Mouse (Mus musculus) splenic B cell, adult 2 months (primary cell): ENCODE results near the gene 4930415O20Rik.
A peak's percentile ranks its signal among the peaks of the same experiment; 100 is the strongest.

Experiments used
- DNase-seq: peaks from one replicate; pipeline ENCODE4 v3.0.0-alpha.2; 2011; ENCODE audit warnings: low read depth, low spot score
- H3K27me3 ChIP-seq: 2 replicates; pipeline ENCODE4 v1.6.1; 2012; ENCODE audit warnings: mild to moderate bottlenecking, low read length, moderate library complexity, mixed read lengths; ENCODE audit not compliant: control insufficient read depth, poor library complexity, insufficient read depth, severe bottlenecking
- H3K36me3 ChIP-seq: 2 replicates; pipeline ENCODE4 v1.6.1; 2012; ENCODE audit warnings: mild to moderate bottlenecking, low read length, moderate library complexity, mixed read lengths; ENCODE audit not compliant: control insufficient read depth, poor library complexity, insufficient read depth, severe bottlenecking

Gene 4930415O20Rik

GRCm38 (mm10) chr15:98623361-98623821 is 52.6 kb downstream of the 4930415O20Rik start:
- Histone ChIP-seq H3K27me3 (peaks cover 1% of the 10 kb centered on the region; the same call in 1 of the 2 replicates), H3K36me3 (no peaks in the 10 kb centered on the region; the same call in 1 of the 2 replicates)
- no peak for DNase-seq

GRCm38 (mm10) chr15:98626078-98626477 is 55.3 kb downstream of the 4930415O20Rik start:
- DNase-seq: no peak

GRCm38 (mm10) chr15:98626487-98627212 is 55.8 kb downstream of the 4930415O20Rik start:
- DNase-seq: no peak
- H3K27me3 ChIP-seq: no peaks in the 10 kb centered on the region; the same call in 1 of the 2 replicates
- H3K36me3 ChIP-seq: no peaks in the 10 kb centered on the region; the same call in 1 of the 2 replicates

More at GRCm38 (mm10) chr15:98626078-98626477, 55.3 kb downstream of the 4930415O20Rik start:
- H3K36me3 ChIP-seq: no peaks in the 10 kb centered on the region; the same call in 1 of the 2 replicates
- H3K27me3 ChIP-seq: no peaks in the 10 kb centered on the region; the same call in 1 of the 2 replicates

- DNase-seq: no peak
- no peaks in the 10 kb centered on the region for H3K36me3 ChIP-seq
- no peaks in the 10 kb centered on the region; the same call in 1 of the 2 replicates for H3K27me3 ChIP-seq
Measured at GRCm38 (mm10) chr15:98628589-98629254, 57.9 kb downstream of the 4930415O20Rik start.

DNA sequence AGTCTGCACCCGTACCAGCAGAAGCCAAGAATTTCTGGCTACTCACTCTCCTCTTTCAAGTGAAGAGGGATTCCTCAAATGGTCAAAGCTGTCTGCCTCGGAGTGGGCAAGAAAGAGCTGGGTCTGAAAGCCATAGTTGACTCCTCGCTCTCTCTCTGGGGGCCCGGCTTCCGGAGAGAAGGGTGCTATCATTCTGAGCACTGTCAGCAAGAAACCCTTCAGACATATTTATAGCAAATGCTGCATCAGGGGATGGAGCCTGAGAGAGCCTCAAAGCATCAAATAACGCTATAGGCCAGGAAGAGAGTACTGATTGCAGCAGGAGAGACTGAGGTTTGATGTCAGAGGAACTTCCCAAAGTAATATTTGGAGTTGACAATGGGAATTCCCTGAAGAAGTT is 58.7 kb downstream of the 4930415O20Rik start:
- no peak for DNase-seq
- Histone ChIP-seq H3K36me3 (no peaks in the 10 kb centered on the region), H3K27me3 (no peaks in the 10 kb centered on the region; the same call in 1 of the 2 replicates)

- DNase-seq: no peak
- H3K36me3 ChIP-seq: no peaks in the 10 kb centered on the region
- no peaks in the 10 kb centered on the region; the same call in 1 of the 2 replicates for H3K27me3 ChIP-seq
Measured at GRCm38 (mm10) chr15:98630540-98630939, 59.7 kb downstream of the 4930415O20Rik start, which contains the start of gene Cacnb3. Gene Cacnb3, plus strand, starts transcription at chr15:98630840.

- H3K27me3 ChIP-seq: no peaks in the 10 kb centered on the region; the same call in 1 of the 2 replicates
- DNase-seq: peak; percentile 74
Measured at GRCm38 (mm10) chr15:98631493-98631892, 60.7 kb downstream of the 4930415O20Rik start.

GRCm38 (mm10) chr15:98632107-98632744 is 61.4 kb downstream of the 4930415O20Rik start:
- DNase-seq: no peak
- no peaks in the 10 kb centered on the region; the same call in 1 of the 2 replicates for H3K27me3 ChIP-seq

More at GRCm38 (mm10) chr15:98631493-98631892, 60.7 kb downstream of the 4930415O20Rik start:
- no peaks in the 10 kb centered on the region for H3K36me3 ChIP-seq

DNA sequence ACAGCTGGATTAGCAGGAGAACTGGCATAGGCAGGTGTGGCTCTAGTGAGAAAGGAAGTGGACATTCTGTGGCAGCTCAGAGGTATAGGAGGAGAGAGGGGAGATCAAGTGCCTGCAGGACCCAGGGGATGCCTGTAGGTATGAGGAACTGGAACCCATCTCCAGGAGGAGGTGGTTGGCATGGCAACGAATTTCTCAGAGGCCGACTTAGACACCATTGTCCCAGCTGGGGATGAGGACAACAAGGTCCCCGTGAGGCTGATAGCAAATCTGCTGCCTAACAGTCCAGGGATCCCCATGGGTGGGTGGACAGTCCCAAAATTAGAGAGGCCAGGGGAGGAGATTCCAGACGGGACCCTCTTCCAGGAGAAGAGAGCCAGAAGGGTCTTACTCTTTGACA is 62.1 kb downstream of the 4930415O20Rik start:
- H3K36me3 ChIP-seq: no peaks in the 10 kb centered on the region
- H3K27me3 ChIP-seq: no peaks in the 10 kb centered on the region
- peak; percentile 53 for DNase-seq

More at GRCm38 (mm10) chr15:98632107-98632744, 61.4 kb downstream of the 4930415O20Rik start:
- H3K36me3 ChIP-seq: no peaks in the 10 kb centered on the region

- no peaks in the 10 kb centered on the region for H3K36me3 ChIP-seq
- DNase-seq: peak; percentile 18
Measured at GRCm38 (mm10) chr15:98633822-98634470, 63.1 kb downstream of the 4930415O20Rik start.

DNA sequence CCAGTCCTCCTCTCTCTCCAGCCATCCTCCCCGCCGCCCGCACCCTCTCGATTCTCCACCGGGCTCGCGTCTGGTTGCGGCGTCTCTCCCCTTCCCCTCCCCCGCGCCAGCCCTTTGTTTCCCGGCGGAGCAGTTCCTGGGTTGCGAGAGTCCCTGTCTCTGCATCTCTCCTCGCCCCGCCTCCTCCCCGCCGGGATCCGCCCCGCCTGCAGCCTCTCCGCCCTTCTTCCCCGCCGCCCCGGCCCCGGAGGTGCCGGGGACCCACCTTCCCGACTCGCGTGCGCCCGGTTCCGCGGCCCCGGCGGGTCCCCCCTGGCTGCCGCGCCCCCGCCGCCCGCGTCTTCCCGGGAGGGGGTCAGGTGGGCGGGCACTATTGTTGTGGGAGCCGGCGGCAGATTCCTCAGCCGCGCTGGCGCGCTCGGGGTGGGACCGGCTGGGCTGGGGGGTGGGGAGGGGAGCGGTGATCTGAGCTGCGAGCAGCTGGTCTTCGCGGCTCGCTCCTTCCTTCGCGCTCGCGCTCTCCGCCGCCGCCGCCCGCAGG is 63.8 kb downstream of the 4930415O20Rik start:
- DNase-seq: peak; percentile 23

More at GRCm38 (mm10) chr15:98633822-98634470, 63.1 kb downstream of the 4930415O20Rik start:
- no peaks in the 10 kb centered on the region for H3K27me3 ChIP-seq

GRCm38 (mm10) chr15:98635291-98635841 is 64.6 kb downstream of the 4930415O20Rik start:
- H3K36me3 ChIP-seq: no peaks in the 10 kb centered on the region
- DNase-seq: no peak
- H3K27me3 ChIP-seq: no peaks in the 10 kb centered on the region

More for the DNA sequence above, 63.8 kb downstream of the 4930415O20Rik start:
- H3K36me3 ChIP-seq: no peaks in the 10 kb centered on the region
- no peaks in the 10 kb centered on the region for H3K27me3 ChIP-seq

DNA sequence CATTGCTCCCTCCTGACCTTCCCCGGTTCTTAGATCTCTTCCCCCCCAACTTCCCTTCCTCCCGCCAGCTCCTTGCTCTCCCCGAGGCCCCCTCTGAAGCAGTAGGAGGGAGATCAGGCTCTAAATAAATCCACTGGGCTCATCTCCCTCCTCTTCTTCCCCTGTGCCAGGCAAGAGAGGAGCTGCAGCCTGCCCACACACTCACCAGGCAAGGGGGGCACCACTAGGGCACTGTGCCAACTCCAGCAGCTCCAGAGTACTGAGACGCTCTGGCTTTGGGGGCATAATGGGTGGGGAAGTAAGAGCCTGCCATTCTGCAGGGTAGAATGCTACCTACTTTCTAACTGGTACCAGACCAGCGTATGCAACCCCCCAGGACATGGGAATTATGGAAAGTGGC is 65.7 kb downstream of the 4930415O20Rik start:
- H3K27me3 ChIP-seq: no peaks in the 10 kb centered on the region
- no peaks in the 10 kb centered on the region for H3K36me3 ChIP-seq
- DNase-seq: no peak
